Mouse (Mus musculus) C2C12 (cell line): ENCODE data around the gene Ociad1.

ENCODE experiments used
- CEBPB ChIP-seq: IDR thresholded peaks from one replicate; pipeline ENCODE4 v1.6.1; 2011; ENCODE audit warnings: low read depth, mild to moderate bottlenecking, control low read depth, moderate library complexity
- CTCF ChIP-seq: IDR thresholded peaks from one replicate; pipeline ENCODE4 v1.5.1; 2011; ENCODE audit not compliant: control insufficient read depth, insufficient read depth, insufficient read length
- MAX ChIP-seq: IDR thresholded peaks from one replicate; pipeline ENCODE4 v1.6.1; 2011; ENCODE audit warnings: mild to moderate bottlenecking, control low read depth
- MYOD1 ChIP-seq: IDR thresholded peaks from one replicate; pipeline ENCODE4 v1.6.1; 2011; ENCODE audit warnings: low read depth; ENCODE audit not compliant: control insufficient read depth, insufficient read length
- MYOG ChIP-seq: IDR thresholded peaks from one replicate; pipeline ENCODE4 v1.6.1; 2011; ENCODE audit not compliant: control insufficient read depth, insufficient read length; ENCODE audit errors: extremely low read depth
- USF1 ChIP-seq: IDR thresholded peaks from one replicate; pipeline ENCODE4 v1.6.1; 2011; ENCODE audit warnings: low read depth, mild to moderate bottlenecking, control low read depth, moderate library complexity

DNA sequence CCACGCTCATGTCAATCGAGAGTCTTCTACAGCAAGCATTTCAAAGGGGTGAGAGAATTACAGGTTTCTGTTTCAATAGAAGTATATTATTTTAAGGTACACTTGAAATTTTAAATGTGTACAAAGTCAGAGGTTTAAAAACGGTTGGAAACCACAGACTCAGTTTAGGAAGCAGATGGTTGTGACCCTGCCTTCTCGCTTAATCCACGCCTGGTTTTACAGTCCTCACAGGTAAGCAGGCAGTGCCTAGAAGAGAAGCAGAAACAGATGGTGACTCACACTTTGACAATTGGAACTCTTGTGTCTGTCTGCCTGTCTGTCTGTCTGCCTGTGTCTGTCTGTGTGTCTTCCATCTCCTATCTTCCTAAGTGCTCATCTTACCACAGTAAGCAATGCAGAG lies 31.0 kb downstream of the Ociad1 start:
- TF ChIP-seq CTCF: no peak
- TF ChIP-seq MYOD1: no peak
- TF ChIP-seq USF1: no peak
- TF ChIP-seq MAX: no peak
- no peak for TF ChIP-seq MYOG
- TF ChIP-seq CEBPB: no peak
